Mouse (Mus musculus) left cerebral cortex, postnatal 4 days (tissue): ENCODE data around the gene Mecom. TPM values are rescaled to one million over a fixed set of nuclear protein-coding genes. Genes with fewer than 3 reads are reported as not detected.

Experiments
- DNase-seq: peaks from one replicate; pipeline ENCODE4 v3.0.0-alpha.2; 2022
- intact Hi-C: fragments of 180-260 bp; cut with DNase I; formaldehyde crosslinking; loops from one replicate; pipeline ENCODE4 v1.15.1; 2025
- total RNA-seq, 2 experiments: library from RNA; stranded (reverse); gene quantifications; 2 replicates each; pipeline ENCODE4 v1.2.3; 2021

Gene Mecom
- total RNA-seq, 2 experiments from 2014 or later, result 5.3 to 6.0 TPM

- no peak for DNase-seq
- intact Hi-C loops, result no loop called here
Observed at GRCm38 (mm10) chr3:30168396-30169186, 379.2 kb downstream of the Mecom start.

GRCm38 (mm10) chr3:30167027-30167426, 380.8 kb downstream of the Mecom start:
- no peak for DNase-seq
- intact Hi-C loops, result no loop called here

GRCm38 (mm10) chr3:30164834-30165233, 383.0 kb downstream of the Mecom start:
- intact Hi-C loops, result no loop called here
- no peak for DNase-seq

GRCm38 (mm10) chr3:30163390-30163789, 384.4 kb downstream of the Mecom start:
- intact Hi-C loops, result no loop called here
- DNase-seq, result no peak

GRCm38 (mm10) chr3:30160961-30161670, 386.7 kb downstream of the Mecom start:
- intact Hi-C loops, result no loop called here

GRCm38 (mm10) chr3:30160346-30160745, 387.5 kb downstream of the Mecom start:
- intact Hi-C loops, result no loop called here
- no peak for DNase-seq

More at GRCm38 (mm10) chr3:30160961-30161670, 386.7 kb downstream of the Mecom start:
- DNase-seq, result peak; percentile 8

- intact Hi-C loops, result no loop called here
- no peak for DNase-seq
Observed at GRCm38 (mm10) chr3:30157128-30157670, 390.6 kb downstream of the Mecom start.

- intact Hi-C loops, result no loop called here
- no peak for DNase-seq
Observed at GRCm38 (mm10) chr3:30154390-30154789, 393.4 kb downstream of the Mecom start.

GRCm38 (mm10) chr3:30153923-30154331, 393.9 kb downstream of the Mecom start:
- DNase-seq, result peak; percentile 15
- intact Hi-C loops, result no loop called here

- DNase-seq, result no peak
- intact Hi-C loops, result no loop called here
Observed at GRCm38 (mm10) chr3:30150071-30150470, 397.7 kb downstream of the Mecom start.

GRCm38 (mm10) chr3:30148378-30149079, 399.3 kb downstream of the Mecom start:
- no peak for DNase-seq
- intact Hi-C loops, result no loop called here

- intact Hi-C loops, result no loop called here
- no peak for DNase-seq
Observed at GRCm38 (mm10) chr3:30145051-30145450, 402.8 kb downstream of the Mecom start.

GRCm38 (mm10) chr3:30143961-30144411, 403.8 kb downstream of the Mecom start:
- intact Hi-C loops, result no loop called here
- DNase-seq, result no peak

GRCm38 (mm10) chr3:30143440-30143839, 404.4 kb downstream of the Mecom start:
- no peak for DNase-seq
- intact Hi-C loops, result no loop called here

- intact Hi-C loops, result no loop called here
- no peak for DNase-seq
Observed at GRCm38 (mm10) chr3:30140349-30140748, 407.5 kb downstream of the Mecom start.

- intact Hi-C loops, result no loop called here
- no peak for DNase-seq
Observed at GRCm38 (mm10) chr3:30139678-30140077, 408.1 kb downstream of the Mecom start.

GRCm38 (mm10) chr3:30138588-30138987, 409.2 kb downstream of the Mecom start:
- DNase-seq, result no peak
- intact Hi-C loops, result no loop called here

- DNase-seq, result no peak
- intact Hi-C loops, result no loop called here
Observed at GRCm38 (mm10) chr3:30135857-30136256, 412.0 kb downstream of the Mecom start.

- intact Hi-C loops, result no loop called here
- DNase-seq, result no peak
Observed at GRCm38 (mm10) chr3:30135119-30135518, 412.7 kb downstream of the Mecom start.

GRCm38 (mm10) chr3:30132981-30133380, 414.8 kb downstream of the Mecom start:
- intact Hi-C loops, result no loop called here
- peak; percentile 61 for DNase-seq

GRCm38 (mm10) chr3:30132370-30132769, 415.4 kb downstream of the Mecom start:
- DNase-seq, result no peak
- intact Hi-C loops, result no loop called here
